Mouse (Mus musculus) brain, embryonic 14.5 days (tissue): ENCODE results near the gene Zfp62.

Experiments
- CTCF ChIP-seq: fragments of 200-500 bp; IDR thresholded peaks from 2 replicates; pipeline ENCODE4 v1.5.1; 2012; ENCODE audit warnings: inconsistent platforms, mild to moderate bottlenecking, moderate library complexity, borderline replicate concordance; ENCODE audit not compliant: insufficient read depth, insufficient read length; ENCODE audit errors: extremely low read depth
- POLR2A ChIP-seq: fragments of 200-500 bp; IDR thresholded peaks from 2 replicates; pipeline ENCODE4 v1.6.1; 2012; ENCODE audit warnings: mild to moderate bottlenecking, inconsistent platforms, borderline replicate concordance; ENCODE audit not compliant: poor library complexity, insufficient read depth, insufficient read length, severe bottlenecking; ENCODE audit errors: extremely low read depth

- TF ChIP-seq CTCF (no peak), POLR2A (no peak)
These were observed 64.2 kb downstream of the Zfp62 start for GRCm38 (mm10) chr11:49267316-49267715.
